Mouse (Mus musculus): Measurements from ENCODE around the gene Pde3a. TPM values are rescaled to one million over a fixed set of nuclear protein-coding genes. Genes with fewer than 3 reads are reported as not detected.
A peak's percentile ranks its signal among the peaks of the same experiment; 100 is the strongest.

Gene Pde3a
- polyA plus RNA-seq, 1 experiment from 2014 or later, result 12.0 TPM

DNA sequence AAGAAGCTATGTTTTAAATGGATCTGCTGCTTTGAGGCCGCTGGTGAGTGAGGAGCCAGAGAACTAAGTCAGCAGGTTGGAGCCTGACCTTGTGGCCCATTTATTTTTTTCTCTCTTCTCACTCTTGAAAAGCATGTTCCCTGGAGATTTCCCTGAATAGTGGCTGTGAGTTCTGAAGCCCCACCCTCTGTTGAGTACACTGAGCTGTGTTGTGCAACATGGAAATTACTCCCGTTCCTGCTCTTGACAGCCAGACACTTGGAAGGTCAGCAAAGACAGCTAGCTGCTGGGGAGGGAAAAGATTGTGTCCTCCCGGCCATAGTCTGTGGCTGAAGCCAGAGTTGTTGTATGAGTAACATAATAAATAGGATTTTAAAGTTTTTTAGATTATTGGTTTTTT is 84.2 kb downstream of the Pde3a start:
- Histone ChIP-seq H3K4me1 (no peaks in the 10 kb centered on the region), H3K9me3 (replicated peaks) (no peaks in the 10 kb centered on the region), H3K27ac (no peak overlapping the region), H3K36me3 (no peaks in the 10 kb centered on the region), H3K27me3 (no peaks in the 10 kb centered on the region), H3K4me3 (replicated peaks) (no peak overlapping the region), H3K4me2 (no peak overlapping the region), H3K9ac (no peak overlapping the region)
- 36% methylated on average over 3 of the region's 3 CpGs for WGBS
- no peak; the same call in 1 of the 2 replicates for ATAC-seq (replicated peaks; ENCODE audit: low FRiP score)

DNA sequence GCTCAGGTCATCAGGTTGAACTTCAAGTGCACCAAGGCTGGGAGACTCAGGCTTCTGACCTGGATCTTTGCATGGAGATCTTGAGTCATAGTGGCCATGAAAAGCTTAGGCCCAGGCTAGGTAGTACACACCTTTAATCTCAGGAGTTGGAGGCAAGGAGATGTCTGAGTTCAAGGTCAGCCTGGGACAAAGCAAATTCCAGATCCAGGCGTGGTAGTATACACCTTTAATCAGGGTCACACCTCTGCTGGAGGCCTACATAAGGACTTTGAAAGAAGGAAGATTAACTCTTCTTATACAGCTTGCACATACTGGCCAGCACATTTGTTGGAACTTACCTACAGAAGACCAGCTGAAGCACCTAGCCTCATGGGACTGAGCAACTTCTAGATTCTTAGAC is 86.8 kb downstream of the Pde3a start:
- Histone ChIP-seq H3K4me2 (no peak overlapping the region), H3K27ac (no peak overlapping the region), H3K4me3 (replicated peaks) (no peak overlapping the region), H3K36me3 (no peaks in the 10 kb centered on the region), H3K4me1 (0 out of 2 replicates have a peak, but pooled peaks cover 1% of the 10 kb centered on the region), H3K9me3 (replicated peaks) (no peaks in the 10 kb centered on the region), H3K9ac (no peak overlapping the region), H3K27me3 (no peaks in the 10 kb centered on the region)
- WGBS, result 74% methylated on average over 1 of the region's 1 CpGs
- no peak for ATAC-seq (replicated peaks; ENCODE audit: low FRiP score)

GRCm38 (mm10) chr6:141336438-141336837 is 87.4 kb downstream of the Pde3a start:
- Histone ChIP-seq H3K4me3 (replicated peaks) (no peak overlapping the region), H3K27ac (no peak overlapping the region), H3K4me2 (no peak overlapping the region), H3K4me1 (0 out of 2 replicates have a peak, but pooled peaks cover 5% of the 10 kb centered on the region), H3K27me3 (no peaks in the 10 kb centered on the region), H3K9ac (no peak overlapping the region), H3K36me3 (no peaks in the 10 kb centered on the region), H3K9me3 (replicated peaks) (no peaks in the 10 kb centered on the region)
- ATAC-seq (replicated peaks; ENCODE audit: low FRiP score), result no peak
- WGBS, result 67% methylated on average over 4 of the region's 4 CpGs

DNA sequence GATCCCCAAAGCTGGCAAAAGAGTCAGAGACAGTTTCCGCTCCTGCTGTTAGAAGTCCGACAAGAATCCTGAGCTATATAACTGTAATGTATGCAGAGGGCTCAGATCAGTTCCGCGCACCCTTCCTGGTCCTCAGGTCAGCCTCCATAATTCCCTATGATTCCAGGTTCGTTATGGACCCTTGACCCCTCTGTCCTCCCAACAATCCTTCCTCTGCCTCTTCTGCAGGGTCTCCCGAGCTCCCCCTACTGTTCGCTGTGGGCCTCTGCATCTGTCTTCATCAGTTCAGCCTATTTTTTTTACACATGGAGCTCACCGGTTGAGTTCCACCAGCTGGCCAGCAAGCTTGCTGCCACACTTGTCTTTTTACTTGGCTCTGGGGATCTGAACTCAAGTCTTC is 88.6 kb downstream of the Pde3a start:
- Histone ChIP-seq H3K9me3 (replicated peaks) (no peaks in the 10 kb centered on the region), H3K27me3 (no peaks in the 10 kb centered on the region), H3K4me2 (no peak overlapping the region), H3K4me1 (0 out of 2 replicates have a peak, but pooled peaks cover 5% of the 10 kb centered on the region), H3K36me3 (no peaks in the 10 kb centered on the region), H3K27ac (no peak overlapping the region), H3K4me3 (replicated peaks) (no peak overlapping the region), H3K9ac (no peak overlapping the region)
- ATAC-seq (replicated peaks; ENCODE audit: low FRiP score), result no peak
- 52% methylated on average over 8 of the region's 8 CpGs for WGBS

DNA sequence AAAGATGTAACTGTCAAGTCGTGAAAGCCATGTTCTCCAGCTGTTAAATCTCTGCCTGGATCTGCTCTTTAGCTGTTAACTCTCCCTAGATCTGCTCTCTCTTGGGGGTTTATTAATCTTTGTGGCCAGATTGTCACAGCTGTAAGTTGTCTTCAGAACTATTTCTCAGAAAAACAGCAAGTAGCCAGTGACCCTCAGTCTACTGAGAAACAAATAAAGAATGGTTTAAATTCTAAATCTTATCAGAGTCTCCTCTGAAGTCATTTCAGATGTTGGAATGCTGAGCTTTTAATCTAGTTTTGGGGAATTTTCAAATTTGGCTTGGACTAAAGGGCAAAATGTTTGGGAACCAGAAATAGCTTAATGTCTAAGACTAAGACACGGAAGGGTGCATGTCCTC is 92.3 kb downstream of the Pde3a start:
- H3K27ac ChIP-seq, result peak overlapping the region; percentile 60
- 42% methylated on average over 2 of the region's 2 CpGs for WGBS
- H3K27me3 ChIP-seq, result no peaks in the 10 kb centered on the region
- ATAC-seq (replicated peaks; ENCODE audit: low FRiP score), result no peak; the same call in 1 of the 2 replicates
- no peak overlapping the region for H3K4me2 ChIP-seq
- H3K9ac ChIP-seq, result no peak overlapping the region
- H3K36me3 ChIP-seq, result no peaks in the 10 kb centered on the region
- no peaks in the 10 kb centered on the region for H3K9me3 ChIP-seq (replicated peaks)
- 0 out of 2 replicates have a peak, but pooled peaks cover 5% of the 10 kb centered on the region for H3K4me1 ChIP-seq
- no peak overlapping the region for H3K4me3 ChIP-seq (replicated peaks)

GRCm38 (mm10) chr6:141347870-141348269 is 98.8 kb downstream of the Pde3a start:
- ATAC-seq (replicated peaks; ENCODE audit: low FRiP score), result no peak
- H3K27ac ChIP-seq, result no peak overlapping the region
- H3K27me3 ChIP-seq, result no peaks in the 10 kb centered on the region
- no peaks in the 10 kb centered on the region for H3K36me3 ChIP-seq
- H3K9me3 ChIP-seq (replicated peaks), result no peaks in the 10 kb centered on the region
- H3K4me2 ChIP-seq, result no peak overlapping the region
- no peaks in the 10 kb centered on the region for H3K4me1 ChIP-seq
- H3K9ac ChIP-seq, result no peak overlapping the region
- WGBS, result 68% methylated on average over 4 of the region's 4 CpGs
- H3K4me3 ChIP-seq (replicated peaks), result no peak overlapping the region

GRCm38 (mm10) chr6:141348542-141348941 is 99.5 kb downstream of the Pde3a start:
- no peak for ATAC-seq (replicated peaks; ENCODE audit: low FRiP score)
- H3K36me3 ChIP-seq, result no peaks in the 10 kb centered on the region
- no peaks in the 10 kb centered on the region for H3K27me3 ChIP-seq
- no peaks in the 10 kb centered on the region for H3K4me1 ChIP-seq
- H3K27ac ChIP-seq, result no peak overlapping the region
- no peak overlapping the region for H3K4me3 ChIP-seq (replicated peaks)
- no peak overlapping the region for H3K9ac ChIP-seq
- no peak overlapping the region for H3K4me2 ChIP-seq
- H3K9me3 ChIP-seq (replicated peaks), result no peaks in the 10 kb centered on the region
- 84% methylated on average over 9 of the region's 9 CpGs for WGBS

DNA sequence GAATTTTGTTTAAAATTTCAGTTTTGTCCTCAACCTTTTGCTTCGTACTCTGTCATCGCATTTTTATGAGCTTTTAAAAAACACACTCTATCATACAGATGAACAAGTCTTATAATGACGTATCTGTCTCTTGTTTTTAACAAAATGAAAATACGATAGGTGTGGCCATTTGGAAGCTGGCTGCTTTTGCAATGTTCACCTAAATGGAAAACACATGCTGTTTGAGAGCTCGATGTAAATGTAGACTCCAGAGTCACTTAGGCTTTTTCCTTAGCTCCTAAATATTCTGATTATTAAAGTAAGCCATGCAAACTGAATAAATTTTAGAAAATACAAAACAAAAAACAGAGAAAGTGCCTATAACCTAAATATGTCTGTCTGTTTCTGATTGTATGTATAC is 101.2 kb downstream of the Pde3a start:
- H3K36me3 ChIP-seq, result no peaks in the 10 kb centered on the region
- 89% methylated on average over 5 of the region's 5 CpGs for WGBS
- no peak overlapping the region for H3K4me2 ChIP-seq
- no peak overlapping the region for H3K27ac ChIP-seq
- H3K9me3 ChIP-seq (replicated peaks), result no peaks in the 10 kb centered on the region
- no peak overlapping the region for H3K4me3 ChIP-seq (replicated peaks)
- no peaks in the 10 kb centered on the region for H3K4me1 ChIP-seq
- ATAC-seq (replicated peaks; ENCODE audit: low FRiP score), result no peak
- no peak overlapping the region for H3K9ac ChIP-seq
- H3K27me3 ChIP-seq, result no peaks in the 10 kb centered on the region

DNA sequence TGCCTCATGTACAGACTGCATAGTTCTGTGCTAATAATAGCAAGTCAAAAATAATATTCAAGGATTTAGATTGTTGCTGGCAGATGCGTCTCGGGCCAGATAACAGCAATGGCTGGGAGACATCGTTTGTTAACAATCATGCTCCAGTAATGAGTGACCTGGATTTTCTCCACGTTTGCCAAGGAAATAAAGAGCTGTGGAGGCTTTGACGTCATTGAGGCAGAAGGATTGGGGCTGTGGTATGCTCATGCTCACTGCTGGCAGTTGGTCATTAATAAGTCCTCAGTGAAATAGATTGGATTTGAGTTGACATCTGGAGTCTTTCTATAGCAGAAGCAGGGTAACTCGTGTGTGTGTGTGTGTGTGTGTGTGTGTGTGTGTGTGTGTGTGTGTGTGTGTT is 103.2 kb downstream of the Pde3a start:
- no peak for ATAC-seq (replicated peaks; ENCODE audit: low FRiP score)
- whole genome bisulfite sequencing, result 60% methylated on average over 6 of the region's 6 CpGs
- Histone ChIP-seq H3K9me3 (replicated peaks) (no peaks in the 10 kb centered on the region), H3K36me3 (no peaks in the 10 kb centered on the region), H3K4me1 (no peaks in the 10 kb centered on the region), H3K9ac (no peak overlapping the region), H3K27ac (no peak overlapping the region), H3K27me3 (no peaks in the 10 kb centered on the region), H3K4me3 (replicated peaks) (no peak overlapping the region), H3K4me2 (no peak overlapping the region)

GRCm38 (mm10) chr6:141363664-141364063 is 114.6 kb downstream of the Pde3a start:
- 0 out of 2 replicates have a peak, but pooled peaks cover 2% of the 10 kb centered on the region for H3K4me1 ChIP-seq
- no peak overlapping the region for H3K4me3 ChIP-seq (replicated peaks)
- no peaks in the 10 kb centered on the region for H3K36me3 ChIP-seq
- H3K9me3 ChIP-seq (replicated peaks), result no peaks in the 10 kb centered on the region
- H3K27me3 ChIP-seq, result no peaks in the 10 kb centered on the region
- H3K27ac ChIP-seq, result no peak overlapping the region
- no peak for ATAC-seq (replicated peaks; ENCODE audit: low FRiP score)
- no peak overlapping the region for H3K4me2 ChIP-seq
- no peak overlapping the region for H3K9ac ChIP-seq
- WGBS, result 89% methylated on average over 3 of the region's 3 CpGs

- ATAC-seq (replicated peaks; ENCODE audit: low FRiP score), result no peak
- Histone ChIP-seq H3K4me2 (no peak overlapping the region), H3K9me3 (replicated peaks) (no peaks in the 10 kb centered on the region), H3K4me3 (replicated peaks) (no peak overlapping the region), H3K36me3 (no peaks in the 10 kb centered on the region), H3K27me3 (no peaks in the 10 kb centered on the region), H3K9ac (no peak overlapping the region), H3K4me1 (0 out of 2 replicates have a peak, but pooled peaks cover 2% of the 10 kb centered on the region), H3K27ac (peak overlapping the region; percentile 51; the same call in 1 of the 2 replicates)
- 56% methylated on average over 5 of the region's 5 CpGs for WGBS
These were observed 118.0 kb downstream of the Pde3a start for GRCm38 (mm10) chr6:141367037-141367436.

DNA sequence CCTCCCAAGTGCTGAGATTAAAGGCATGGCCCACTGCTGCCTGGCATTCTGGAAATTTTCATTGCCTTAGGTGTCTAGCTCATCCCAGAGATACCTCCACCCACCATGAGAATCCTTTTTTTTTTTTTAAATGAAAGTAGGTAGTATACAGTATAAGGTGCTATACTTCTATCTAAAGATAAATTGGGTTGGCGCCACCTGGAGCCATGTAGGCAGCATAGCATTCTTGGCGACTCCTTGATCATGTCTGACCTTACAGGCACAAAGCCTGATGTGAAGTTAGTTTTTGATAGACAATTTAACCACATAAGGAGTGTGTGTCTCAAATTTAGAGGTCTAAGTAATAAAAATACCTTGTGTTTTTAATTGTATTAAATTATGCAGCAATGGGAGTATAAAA is 123.6 kb downstream of the Pde3a start:
- Histone ChIP-seq H3K4me3 (replicated peaks) (no peak overlapping the region), H3K4me2 (no peak overlapping the region), H3K27me3 (no peaks in the 10 kb centered on the region), H3K27ac (no peak overlapping the region), H3K36me3 (no peaks in the 10 kb centered on the region), H3K4me1 (0 out of 2 replicates have a peak, but pooled peaks cover 5% of the 10 kb centered on the region), H3K9ac (no peak overlapping the region), H3K9me3 (replicated peaks) (no peaks in the 10 kb centered on the region)
- ATAC-seq (replicated peaks; ENCODE audit: low FRiP score), result no peak
- 68% methylated on average over 2 of the region's 2 CpGs for WGBS

DNA sequence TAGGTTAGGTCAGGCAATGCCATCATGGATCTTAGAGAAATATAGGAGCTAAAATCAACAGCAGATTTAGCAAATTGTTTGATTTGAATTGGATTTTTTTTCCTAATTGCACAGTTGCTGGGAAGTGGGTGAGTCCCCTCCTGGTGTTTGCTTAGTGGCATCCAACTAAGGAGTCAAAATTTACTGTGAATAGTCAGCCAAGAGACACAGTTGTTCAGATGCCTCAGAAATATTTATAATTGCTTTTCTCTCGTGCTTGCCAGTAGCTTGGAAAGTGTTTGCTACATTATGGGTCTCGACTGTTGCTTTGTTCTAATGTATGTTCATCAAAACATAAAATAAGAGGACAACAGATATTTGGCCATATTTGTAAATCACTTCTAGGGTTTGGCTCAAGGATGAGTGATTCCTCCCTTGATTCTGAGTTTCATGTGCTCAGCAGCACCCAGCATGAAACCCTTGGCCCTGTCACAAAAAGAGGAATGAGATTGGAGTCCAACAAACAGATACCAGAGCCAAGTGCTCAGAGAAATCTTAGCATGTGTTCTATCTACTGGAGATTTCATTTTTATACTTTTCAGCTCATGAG is 125.5 kb downstream of the Pde3a start:
- Histone ChIP-seq H3K9ac (no peak overlapping the region), H3K4me3 (replicated peaks) (no peak overlapping the region), H3K9me3 (replicated peaks) (no peaks in the 10 kb centered on the region), H3K4me1 (0 out of 2 replicates have a peak, but pooled peaks cover 5% of the 10 kb centered on the region), H3K4me2 (no peak overlapping the region), H3K36me3 (no peaks in the 10 kb centered on the region), H3K27me3 (no peaks in the 10 kb centered on the region), H3K27ac (0 out of 2 replicates have a peak overlapping the region, but pooled peaks have one; percentile 13)
- WGBS, result 54% methylated on average over 2 of the region's 2 CpGs
- no peak for ATAC-seq (replicated peaks; ENCODE audit: low FRiP score)

Measured in kidney, embryonic 15.5 days (tissue).